Mouse (Mus musculus) forebrain, postnatal 0 days (tissue): Measurements from ENCODE around the gene Zdhhc7. TPM values are rescaled to one million over a fixed set of nuclear protein-coding genes. Genes with fewer than 3 reads are reported as not detected.

Source experiments
- ATAC-seq: fragments of 200-750 bp; cut with Nextera tagmentation; 2 replicates; pipeline ENCODE4 v1.8.0; 2017; ENCODE audit warnings: mild to moderate bottlenecking, moderate library complexity
- DNase-seq: peaks from one replicate; pipeline ENCODE4 v3.0.0-alpha.2; 2015
- H3K27ac ChIP-seq: fragments of 300-500 bp; sonication (generic); 2 replicates; pipeline ENCODE4 v1.5.1; 2014; ENCODE audit warnings: low read depth, mild to moderate bottlenecking, antibody characterized with exemption, low read length, moderate library complexity, mixed read lengths
- H3K27me3 ChIP-seq: fragments of 300-500 bp; sonication (generic); 2 replicates; pipeline ENCODE4 v1.6.1; 2014; ENCODE audit warnings: mild to moderate bottlenecking, low read length, mixed read lengths; ENCODE audit not compliant: insufficient read depth
- H3K36me3 ChIP-seq: fragments of 300-500 bp; sonication (generic); 2 replicates; pipeline ENCODE4 v1.6.1; 2014; ENCODE audit warnings: mild to moderate bottlenecking, moderate library complexity; ENCODE audit not compliant: insufficient read depth
- H3K4me1 ChIP-seq: fragments of 300-500 bp; sonication (generic); 2 replicates; pipeline ENCODE4 v1.6.1; 2014; ENCODE audit warnings: antibody characterized with exemption; ENCODE audit not compliant: insufficient read depth
- H3K4me2 ChIP-seq: fragments of 300-500 bp; sonication (generic); 2 replicates; pipeline ENCODE4 v1.6.1; 2014; ENCODE audit warnings: low read depth, mild to moderate bottlenecking, moderate library complexity
- H3K4me3 ChIP-seq: fragments of 300-500 bp; sonication (generic); 2 replicates; pipeline ENCODE4 v1.5.1; 2014; ENCODE audit warnings: low read depth, low read length, mixed read lengths
- H3K9ac ChIP-seq: fragments of 300-500 bp; sonication (generic); 2 replicates; pipeline ENCODE4 v1.6.1; 2014; ENCODE audit warnings: mild to moderate bottlenecking
- H3K9me3 ChIP-seq: fragments of 300-500 bp; sonication (generic); 2 replicates; pipeline ENCODE4 v1.6.1; 2016; ENCODE audit warnings: low read length
- CTCF ChIP-seq: sonication (generic); IDR thresholded peaks from 2 replicates; pipeline ENCODE4 v1.5.1; 2016; ENCODE audit warnings: antibody characterized with exemption, control low read depth, low read depth
- WGBS: fragments of 180-500 bp; shearing (Covaris S2); extraction: QIAGEN DNeasy Blood & Tissue Kit; methylation state at CpG from one replicate; pipeline ENCODE4 v1.1.7; 2014; 5-methylcytosine and 5-hydroxymethylcytosine counted together
- polyA plus RNA-seq: library from polyadenylated mRNA; unstranded; fragments of >200 nt; fragmentation: Nextera tagmentation; extraction: Ambion mirVana; gene quantifications from 2 replicates; pipeline ENCODE4 v1.2.1, GENCODE M21; 2015
- total RNA-seq: library from RNA; depleted of rRNA; stranded (reverse); fragments of >200 nt; gene quantifications from 2 replicates; pipeline ENCODE4 v1.2.3, GENCODE M21; 2014

Zdhhc7 gene
- total and polyA plus RNA-seq, 2 experiments from 2014 or later: 25.3 to 37.6 TPM

DNA sequence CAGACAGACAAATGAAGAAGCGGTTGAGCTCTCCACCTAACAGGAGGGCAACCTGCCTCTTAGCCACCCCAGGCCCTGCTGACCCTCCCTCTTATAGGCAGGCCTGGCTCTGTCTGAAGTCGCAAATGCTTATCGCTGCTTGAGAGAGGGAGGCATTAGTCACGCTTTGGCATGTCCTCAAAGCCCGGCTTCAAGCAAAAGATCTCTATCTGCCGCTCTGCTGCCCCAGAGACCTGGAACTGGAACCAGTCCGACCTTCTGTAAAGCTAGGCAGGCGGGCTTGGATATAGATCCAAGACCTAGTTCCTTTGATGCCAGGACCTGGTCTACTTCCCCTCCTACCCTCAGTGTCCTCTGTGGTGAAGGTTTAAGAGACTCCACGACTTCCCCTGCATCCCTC is 29.0 kb downstream of the Zdhhc7 start:
- TF ChIP-seq CTCF: no peak
- ATAC-seq (no peak), DNase-seq (no peak)
- H3K9me3 ChIP-seq: no peaks in the 10 kb centered on the region
- no peaks in the 10 kb centered on the region for H3K36me3 ChIP-seq
- 74% methylated on average over 9 of the region's 9 CpGs for WGBS
- H3K27me3 ChIP-seq: no peaks in the 10 kb centered on the region
- no peaks in the 10 kb centered on the region for H3K4me1 ChIP-seq
- no peak overlapping the region for H3K9ac ChIP-seq
- no peak overlapping the region for H3K4me2 ChIP-seq
- no peak overlapping the region for H3K4me3 ChIP-seq
- no peak overlapping the region for H3K27ac ChIP-seq

DNA sequence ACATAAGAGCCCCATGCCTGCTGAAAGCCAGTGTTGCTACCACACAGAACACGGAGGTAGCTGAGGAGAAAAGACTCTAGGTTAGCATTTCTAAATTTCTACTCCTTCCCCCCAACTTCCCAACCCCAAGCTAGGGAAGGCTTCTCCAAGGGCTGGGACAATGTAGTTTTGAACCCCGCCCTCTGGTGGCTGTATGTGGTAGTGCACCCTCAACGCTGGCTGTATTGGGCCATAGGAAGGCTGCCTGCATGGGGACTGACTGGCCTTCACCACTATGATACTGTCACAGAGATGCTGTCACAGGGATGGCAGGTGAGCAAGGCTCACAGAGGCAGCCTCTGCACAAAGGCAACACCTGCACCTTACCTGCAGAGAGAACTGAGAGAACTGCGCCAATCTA is 29.6 kb downstream of the Zdhhc7 start:
- DNase-seq (peak; percentile 87), ATAC-seq (peak; percentile 85)
- Histone ChIP-seq H3K4me3 (no peak overlapping the region), H3K9ac (no peak overlapping the region), H3K27me3 (no peaks in the 10 kb centered on the region), H3K4me1 (no peaks in the 10 kb centered on the region), H3K9me3 (no peaks in the 10 kb centered on the region), H3K36me3 (no peaks in the 10 kb centered on the region), H3K27ac (no peak overlapping the region), H3K4me2 (no peak overlapping the region)
- peak; percentile 97 for TF ChIP-seq CTCF
- WGBS: 29% methylated on average over 4 of the region's 4 CpGs

DNA sequence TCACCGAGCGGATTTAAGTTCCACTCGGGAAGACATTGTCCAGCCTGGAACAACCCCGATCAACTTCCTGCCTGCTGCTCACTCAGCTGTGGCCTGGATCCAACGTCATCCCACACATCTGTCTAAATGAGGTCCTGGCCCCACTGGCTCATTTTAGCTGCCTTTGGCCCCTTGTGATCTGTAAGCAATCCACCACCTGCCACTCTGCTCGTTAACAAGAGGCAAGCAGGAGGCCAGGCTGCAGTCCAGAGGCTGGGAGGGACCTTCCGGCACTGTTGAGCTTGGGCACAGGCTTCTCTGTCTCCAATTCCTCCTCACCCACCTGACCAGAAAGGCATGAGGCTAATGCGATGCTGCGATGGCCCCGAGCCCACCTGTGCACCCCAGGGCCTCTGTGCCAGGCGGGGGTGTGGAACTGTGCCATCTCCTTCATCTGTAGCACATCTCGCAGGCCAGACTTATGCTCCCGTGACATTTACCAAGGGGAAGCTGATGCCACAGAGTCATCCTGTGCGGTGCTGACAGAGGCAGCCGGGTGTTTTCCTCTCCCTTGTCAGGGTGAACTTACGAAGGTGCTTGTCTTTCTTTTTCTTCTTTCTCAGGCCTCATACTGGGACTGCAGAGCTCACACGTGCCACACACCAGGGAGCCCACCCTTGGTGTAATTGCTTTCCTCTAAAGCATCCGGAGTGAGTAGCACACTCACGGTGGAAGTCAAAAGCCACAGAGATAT is 33.2 kb downstream of the Zdhhc7 start:
- DNase-seq (no peak), ATAC-seq (no peak)
- 60% methylated on average over 19 of the region's 19 CpGs for WGBS
- H3K27me3 ChIP-seq: no peaks in the 10 kb centered on the region
- H3K27ac ChIP-seq: no peak overlapping the region
- H3K36me3 ChIP-seq: no peaks in the 10 kb centered on the region
- no peak overlapping the region for H3K4me2 ChIP-seq
- no peak overlapping the region for H3K4me3 ChIP-seq
- TF ChIP-seq CTCF: no peak
- no peak overlapping the region for H3K9ac ChIP-seq
- no peaks in the 10 kb centered on the region for H3K4me1 ChIP-seq
- H3K9me3 ChIP-seq: no peaks in the 10 kb centered on the region

DNA sequence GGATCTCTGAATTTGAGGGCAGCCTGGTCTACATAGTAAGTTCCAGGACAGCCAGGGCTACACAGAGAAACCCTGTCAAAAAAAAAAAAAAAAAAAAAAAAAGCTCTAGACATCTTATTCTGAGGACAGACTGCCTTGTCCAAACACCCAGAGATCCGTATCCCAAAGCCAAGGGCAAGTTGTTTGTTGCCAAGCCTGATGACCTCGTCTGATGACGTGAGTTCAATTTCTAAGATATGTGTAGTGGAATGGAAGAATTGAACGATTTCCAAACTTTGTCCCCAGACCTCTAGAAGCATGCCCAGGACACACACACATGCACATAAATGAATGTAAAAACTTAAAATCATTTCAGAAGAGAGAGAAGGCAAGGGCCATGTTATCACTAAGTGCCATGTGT is 35.1 kb downstream of the Zdhhc7 start:
- Histone ChIP-seq H3K4me1 (no peaks in the 10 kb centered on the region), H3K4me3 (no peak overlapping the region), H3K27ac (no peak overlapping the region), H3K36me3 (no peaks in the 10 kb centered on the region), H3K27me3 (no peaks in the 10 kb centered on the region), H3K9ac (no peak overlapping the region), H3K9me3 (no peaks in the 10 kb centered on the region), H3K4me2 (no peak overlapping the region)
- WGBS: 74% methylated on average over 4 of the region's 4 CpGs
- DNase-seq (no peak), ATAC-seq (no peak)
- no peak for TF ChIP-seq CTCF

DNA sequence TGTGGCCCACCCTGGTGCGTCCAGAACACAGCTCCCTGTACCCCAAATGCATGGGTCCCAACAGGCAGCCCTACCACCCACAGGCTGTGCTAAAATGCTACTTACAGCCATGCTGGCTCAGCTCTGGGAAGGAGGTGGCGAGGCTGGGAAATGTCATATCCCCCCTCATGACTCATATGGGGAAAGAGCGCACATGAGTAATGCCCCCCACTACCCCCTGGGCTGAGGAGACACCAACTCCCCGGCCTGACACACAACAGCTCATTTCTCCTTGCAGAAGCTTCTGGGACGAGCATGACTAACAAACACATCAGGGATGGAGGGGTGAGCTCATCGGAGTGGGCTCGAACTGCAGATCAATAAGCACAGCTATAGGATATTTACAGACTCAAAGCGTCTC is 35.7 kb downstream of the Zdhhc7 start:
- Histone ChIP-seq H3K4me1 (no peaks in the 10 kb centered on the region), H3K27ac (no peak overlapping the region), H3K9ac (no peak overlapping the region), H3K36me3 (no peaks in the 10 kb centered on the region), H3K4me3 (no peak overlapping the region), H3K27me3 (no peaks in the 10 kb centered on the region), H3K9me3 (no peaks in the 10 kb centered on the region), H3K4me2 (no peak overlapping the region)
- DNase-seq: no peak
- no peak for TF ChIP-seq CTCF
- WGBS: 93% methylated on average over 8 of the region's 8 CpGs
- no peak for ATAC-seq

DNA sequence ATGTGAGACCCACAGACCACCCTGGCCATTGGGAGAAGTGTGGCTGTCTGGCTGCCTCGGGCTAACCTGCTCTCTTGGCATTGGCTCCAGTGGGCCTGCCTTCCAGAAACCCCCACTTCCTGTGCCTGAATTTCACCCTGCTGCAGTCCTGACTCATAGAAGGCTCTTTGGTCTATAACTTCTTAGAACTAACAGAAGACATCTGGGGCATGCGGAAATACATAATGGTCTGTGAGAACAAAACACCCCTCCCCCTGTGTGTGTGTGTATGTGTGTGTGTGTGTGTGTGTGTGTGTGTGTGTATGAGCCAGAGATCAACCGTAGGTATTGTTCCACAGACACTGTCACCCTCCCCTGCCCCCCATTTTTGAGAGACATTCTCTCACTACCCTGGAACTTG is 38.0 kb downstream of the Zdhhc7 start:
- Histone ChIP-seq H3K4me1 (no peaks in the 10 kb centered on the region), H3K36me3 (no peaks in the 10 kb centered on the region), H3K9me3 (no peaks in the 10 kb centered on the region), H3K4me2 (no peak overlapping the region), H3K4me3 (no peak overlapping the region), H3K27me3 (no peaks in the 10 kb centered on the region), H3K9ac (no peak overlapping the region), H3K27ac (no peak overlapping the region)
- TF ChIP-seq CTCF: no peak
- DNase-seq: no peak
- 87% methylated on average over 3 of the region's 3 CpGs for WGBS
- ATAC-seq: no peak

DNA sequence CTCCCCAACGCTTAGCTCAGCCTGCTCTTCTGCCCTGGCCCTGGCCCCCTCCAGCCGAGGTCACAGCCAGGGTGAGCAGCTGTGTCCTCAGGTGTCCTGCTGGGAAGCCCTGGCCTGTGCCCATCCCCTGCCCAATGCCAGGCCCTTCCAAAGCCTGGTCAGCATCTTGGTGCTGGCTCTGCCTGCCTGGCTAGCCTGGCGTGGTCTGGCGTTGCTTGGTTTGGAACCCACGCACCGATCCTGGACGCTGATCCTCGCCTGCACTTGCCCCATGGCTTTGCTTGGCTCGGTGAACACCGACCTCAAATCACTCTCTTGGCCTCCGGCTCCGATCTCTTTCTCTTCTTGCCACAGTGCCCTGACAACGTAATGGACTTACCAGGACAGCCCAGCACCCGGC is 38.5 kb downstream of the Zdhhc7 start:
- Histone ChIP-seq H3K27me3 (no peaks in the 10 kb centered on the region), H3K9ac (no peak overlapping the region), H3K27ac (no peak overlapping the region), H3K4me3 (no peak overlapping the region), H3K36me3 (no peaks in the 10 kb centered on the region), H3K4me2 (no peak overlapping the region), H3K9me3 (no peaks in the 10 kb centered on the region), H3K4me1 (no peaks in the 10 kb centered on the region)
- no peak for TF ChIP-seq CTCF
- WGBS: 93% methylated on average over 14 of the region's 14 CpGs
- ATAC-seq (no peak), DNase-seq (no peak)
